Mouse (Mus musculus) embryonic stem cell, embryonic (primary cell): ENCODE results near the gene Olfr854.

Experiments used
- CTCF ChIA-PET, 4 experiments: fragments of 300-600 bp in 2 of 4; fragments of 350-600 bp in 2 of 4; sonication (Branson Sonifier 250); formaldehyde crosslinking; loops; one replicate each; lab custom pipeline; 2022; ENCODE audit warnings: inconsistent platforms in 2 of 4; lab: Charles Lee
- POLR2A ChIA-PET, 4 experiments: fragments of 300-600 bp in 2 of 4; fragments of 350-600 bp in 2 of 4; sonication (Branson Sonifier 250); formaldehyde crosslinking; loops; one replicate each; lab custom pipeline; 2022; ENCODE audit warnings: antibody characterized with exemption in 4 of 4, inconsistent platforms in 1 of 4; lab: Charles Lee

The Olfr854 gene

GRCm38 (mm10) chr9:19567282-19567681 is at the start of gene Olfr854:
Gene Olfr854, minus strand, starts transcription at chr9:19567382.
- CTCF ChIA-PET, result no interaction called here
- POLR2A ChIA-PET, result no interaction called here

GRCm38 (mm10) chr9:19582317-19582716 is 15.1 kb upstream of the Olfr854 start, which contains the start of gene Olfr855:
Gene Olfr855, plus strand, starts transcription at chr9:19582617.
- CTCF ChIA-PET, result no interaction called here
- POLR2A ChIA-PET, result no interaction called here

- POLR2A ChIA-PET, result no interaction called here
- CTCF ChIA-PET, result no interaction called here
These were observed 26.2 kb downstream of the Olfr854 start, which contains the start of gene Olfr853 for GRCm38 (mm10) chr9:19540976-19541375. Gene Olfr853, minus strand, starts transcription at chr9:19541076.
